In the genomic region with DNA sequence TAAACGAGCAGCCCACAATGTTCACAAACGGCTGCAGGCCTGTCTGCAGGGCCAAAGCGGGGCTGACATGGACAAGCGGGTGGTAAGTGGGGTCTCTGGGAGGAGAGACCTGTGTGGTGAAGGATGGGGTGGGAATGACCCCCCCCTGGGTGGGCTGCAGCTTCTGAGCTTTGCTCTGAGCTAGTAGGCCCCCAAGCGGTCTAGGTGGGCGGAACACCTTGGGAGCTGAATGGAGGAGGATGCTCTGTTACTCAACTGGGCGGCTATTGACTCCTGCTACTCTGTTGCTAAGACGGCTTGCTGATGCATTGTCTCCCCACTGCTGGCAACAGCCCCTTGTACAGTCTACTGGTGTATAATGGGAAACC, we compare ENCODE assay signal across 9 mouse cellular contexts. TPM values are rescaled to one million over a fixed set of nuclear protein-coding genes. Genes with fewer than 3 reads are reported as not detected.
DNase-seq lines count a peak whose midpoint lies in the region; ATAC-seq lines count a peak whose summit lies in the region.
"Had no signal": no experiment of that assay in that cellular context is flagged by ENCODE, and none has a peak within 500 bp of the region (broad histone marks: within the 10 kb centered on the region; RNA-seq: fewer than 3 reads in every experiment).

No protein-coding gene starts in this region.

- H3K9ac ChIP-seq in liver, embryonic 11.5 days (ENCODE audit: low read depth, low read length), result peak overlapping the region; percentile 83
- peak overlapping the region; percentile 68; the same call in 1 of the 2 replicates for H3K9ac ChIP-seq in embryonic facial prominence, embryonic 11.5 days (replicated peaks; ENCODE audit: low read length)
- peak overlapping the region; percentile 83 for H3K9ac ChIP-seq in liver, embryonic 12.5 days

- WGBS in liver, embryonic 11.5 days, result 57% methylated on average over 8 of the region's 8 CpGs
- WGBS in embryonic facial prominence, embryonic 11.5 days, result 39% methylated on average over 8 of the region's 8 CpGs
- WGBS in liver, embryonic 12.5 days (ENCODE audit: insufficient replicate concordance), result 64% methylated on average over 8 of the region's 8 CpGs

- peak; percentile 43 for DNase-seq in cerebellum, adult 9-10 months
- no peak for DNase-seq in cerebellum, postnatal 25 days
- no peak for DNase-seq in liver, embryonic 11.5 days (ENCODE audit: low spot score)
- DNase-seq in liver, result no peak
- peak; percentile 60 for DNase-seq in embryonic facial prominence, embryonic 11.5 days (ENCODE audit: low spot score)
- DNase-seq in gastrocnemius, postnatal 25 days, result no peak
- no peak for DNase-seq in ovary, postnatal 36 days (ENCODE audit: low spot score)

- ATAC-seq in liver, embryonic 11.5 days (replicated peaks; ENCODE audit: low FRiP score), result no peak
- no peak for ATAC-seq in embryonic facial prominence, embryonic 11.5 days (replicated peaks; ENCODE audit: insufficient number of reproducible peaks, low FRiP score, low TSS enrichment, low read depth)
- ATAC-seq in liver, embryonic 12.5 days, result no peak
- ATAC-seq: inflammation-experienced regulatory T-cells, adult 6 months had no signal

- H3K4me1 ChIP-seq in liver, embryonic 11.5 days (replicated peaks; ENCODE audit: control insufficient read depth, insufficient read depth, low read length), result peaks cover 41% of the 10 kb centered on the region
- H3K4me1 ChIP-seq in embryonic facial prominence, embryonic 11.5 days (ENCODE audit: control insufficient read depth, insufficient read depth, low read length), result peaks cover 4% of the 10 kb centered on the region
- peaks cover 63% of the 10 kb centered on the region for H3K4me1 ChIP-seq in liver, embryonic 12.5 days

- peak overlapping the region; percentile 94; the same call in 1 of the 2 replicates for H3K27ac ChIP-seq in liver, embryonic 11.5 days (ENCODE audit: low read depth, low read length)
- H3K27ac ChIP-seq in embryonic facial prominence, embryonic 11.5 days (replicated peaks; ENCODE audit: low read depth, low read length), result no peak overlapping the region; the same call in 1 of the 2 replicates
- H3K27ac ChIP-seq in liver, embryonic 12.5 days, result peak overlapping the region; percentile 88; the same call in 1 of the 2 replicates

- H3K27me3 ChIP-seq in liver, embryonic 11.5 days (replicated peaks; ENCODE audit: control insufficient read depth, insufficient read depth, low read length), result no peaks in the 10 kb centered on the region
- no peaks in the 10 kb centered on the region for H3K27me3 ChIP-seq in embryonic facial prominence, embryonic 11.5 days (ENCODE audit: control insufficient read depth, insufficient read depth, low read length)
- no peaks in the 10 kb centered on the region for H3K27me3 ChIP-seq in liver, embryonic 12.5 days (replicated peaks)

- peak overlapping the region; percentile 65 for H3K4me3 ChIP-seq in liver, embryonic 11.5 days (ENCODE audit: low read depth, low read length)
- H3K4me3 ChIP-seq in embryonic facial prominence, embryonic 11.5 days (ENCODE audit: low read depth, low read length), result peak overlapping the region; percentile 3; the same call in 1 of the 2 replicates
- peak overlapping the region; percentile 76 for H3K4me3 ChIP-seq in liver, embryonic 12.5 days

- H3K9me3 ChIP-seq in liver, embryonic 11.5 days (ENCODE audit: control insufficient read depth, low read length), result no peaks in the 10 kb centered on the region
- no peaks in the 10 kb centered on the region for H3K9me3 ChIP-seq in embryonic facial prominence, embryonic 11.5 days (replicated peaks; ENCODE audit: control insufficient read depth, low read length)
- no peaks in the 10 kb centered on the region for H3K9me3 ChIP-seq in liver, embryonic 12.5 days (replicated peaks)

- H3K4me2 ChIP-seq in liver, embryonic 11.5 days, result peak overlapping the region; percentile 96
- H3K4me2 ChIP-seq in embryonic facial prominence, embryonic 11.5 days (ENCODE audit: low read depth, low read length), result peak overlapping the region; percentile 89
- peak overlapping the region; percentile 90 for H3K4me2 ChIP-seq in liver, embryonic 12.5 days

- peaks cover 26% of the 10 kb centered on the region for H3K36me3 ChIP-seq in liver, embryonic 11.5 days (ENCODE audit: control insufficient read depth, insufficient read depth, low read length)
- no peaks in the 10 kb centered on the region for H3K36me3 ChIP-seq in embryonic facial prominence, embryonic 11.5 days (replicated peaks; ENCODE audit: control insufficient read depth, insufficient read depth, low read depth, low read length)
- H3K36me3 ChIP-seq in liver, embryonic 12.5 days, result peaks cover 52% of the 10 kb centered on the region

RNA-seq across cellular contexts. Expression of a gene that starts 1.8 kb away (rescaled TPM):
- 69.4 and 70.3 TPM in 2 replicates for polyA plus RNA-seq in liver, embryonic 11.5 days (2014; fragmentation: Nextera tagmentation; extraction: Ambion mirVana)
- 25.2 and 29.7 TPM in 2 replicates for polyA plus RNA-seq in embryonic facial prominence, embryonic 11.5 days (2014; fragmentation: Nextera tagmentation; extraction: Ambion mirVana)
- polyA plus RNA-seq in liver, embryonic 12.5 days (2016; fragmentation: Nextera tagmentation; extraction: Ambion mirVana), result 34.3 and 39.3 TPM in 2 replicates
- total RNA-seq in gastrocnemius, postnatal 25 days (2021), result 1 to 10 TPM; 2.6 to 3.1 TPM

RNA-seq across cellular contexts. Expression of a gene that starts 1.9 kb away (rescaled TPM):
- 0.55 and 0.99 TPM in 2 replicates for polyA plus RNA-seq in liver, embryonic 11.5 days (2014; fragmentation: Nextera tagmentation; extraction: Ambion mirVana)
- 0.17 and 0.58 TPM in 2 replicates for polyA plus RNA-seq in embryonic facial prominence, embryonic 11.5 days (2014; fragmentation: Nextera tagmentation; extraction: Ambion mirVana)
- polyA plus RNA-seq in liver, embryonic 12.5 days (2016; fragmentation: Nextera tagmentation; extraction: Ambion mirVana), result 0.17 and 0.43 TPM in 2 replicates
- under 1 TPM in 1 of 2 experiments, not detected in 1; 0.11 TPM for total RNA-seq in gastrocnemius, postnatal 25 days (2021)
- polyA plus RNA-seq: inflammation-experienced regulatory T-cells, adult 6 months had no signal

RNA-seq across cellular contexts. Expression of a gene that starts 12.3 kb away (rescaled TPM):
- polyA plus RNA-seq in liver, embryonic 11.5 days (2014; fragmentation: Nextera tagmentation; extraction: Ambion mirVana), result 23.7 and 23.8 TPM in 2 replicates
- polyA plus RNA-seq in embryonic facial prominence, embryonic 11.5 days (2014; fragmentation: Nextera tagmentation; extraction: Ambion mirVana), result 32.9 and 35.7 TPM in 2 replicates
- polyA plus RNA-seq in liver, embryonic 12.5 days (2016; fragmentation: Nextera tagmentation; extraction: Ambion mirVana), result 17.1 and 17.4 TPM in 2 replicates
- 1 to 10 TPM; 2.3 TPM for total RNA-seq in gastrocnemius, postnatal 25 days (2021)

RNA-seq across cellular contexts. Expression of a gene that starts 24.4 kb away (rescaled TPM):
- polyA plus RNA-seq in liver, embryonic 11.5 days (2014; fragmentation: Nextera tagmentation; extraction: Ambion mirVana), result 40.8 and 43.0 TPM in 2 replicates
- 21.1 and 22.6 TPM in 2 replicates for polyA plus RNA-seq in embryonic facial prominence, embryonic 11.5 days (2014; fragmentation: Nextera tagmentation; extraction: Ambion mirVana)
- polyA plus RNA-seq in liver, embryonic 12.5 days (2016; fragmentation: Nextera tagmentation; extraction: Ambion mirVana), result 32.2 and 33.5 TPM in 2 replicates
- total RNA-seq in gastrocnemius, postnatal 25 days (2021), result 10 to 100 TPM; 33.5 to 34.2 TPM

RNA-seq across cellular contexts. Expression of a gene that starts 25.1 kb away (rescaled TPM):
- polyA plus RNA-seq in liver, embryonic 11.5 days (2014; fragmentation: Nextera tagmentation; extraction: Ambion mirVana), result 761 and 837 TPM in 2 replicates
- polyA plus RNA-seq in embryonic facial prominence, embryonic 11.5 days (2014; fragmentation: Nextera tagmentation; extraction: Ambion mirVana), result 547 and 598 TPM in 2 replicates
- polyA plus RNA-seq in liver, embryonic 12.5 days (2016; fragmentation: Nextera tagmentation; extraction: Ambion mirVana), result 644 and 660 TPM in 2 replicates
- total RNA-seq in gastrocnemius, postnatal 25 days (2021), result 100 to 1,000 TPM; 224 to 270 TPM

Comparison
In these comparisons a context has a peak if more than half of its experiments do, and no peak if none do; other contexts are left out.
1. DNase-seq: peak in cerebellum, adult 9-10 months (single experiment) and embryonic facial prominence, embryonic 11.5 days (single experiment); none in cerebellum, postnatal 25 days (0 of 2), liver, embryonic 11.5 days (single experiment), liver (single experiment), gastrocnemius, postnatal 25 days (single experiment) and ovary, postnatal 36 days (single experiment).
2. H3K4me3 ChIP-seq: peak in every context shown above with its lines; median percentile 76 in liver, embryonic 12.5 days; 65 in liver, embryonic 11.5 days; 3 in embryonic facial prominence, embryonic 11.5 days.
3. Peak in every context shown above with its lines, with median percentiles within 50 percentile points of each other: H3K4me2 ChIP-seq and H3K9ac ChIP-seq.